16 mouse cellular contexts compared by ENCODE assay signal in the genomic region with DNA sequence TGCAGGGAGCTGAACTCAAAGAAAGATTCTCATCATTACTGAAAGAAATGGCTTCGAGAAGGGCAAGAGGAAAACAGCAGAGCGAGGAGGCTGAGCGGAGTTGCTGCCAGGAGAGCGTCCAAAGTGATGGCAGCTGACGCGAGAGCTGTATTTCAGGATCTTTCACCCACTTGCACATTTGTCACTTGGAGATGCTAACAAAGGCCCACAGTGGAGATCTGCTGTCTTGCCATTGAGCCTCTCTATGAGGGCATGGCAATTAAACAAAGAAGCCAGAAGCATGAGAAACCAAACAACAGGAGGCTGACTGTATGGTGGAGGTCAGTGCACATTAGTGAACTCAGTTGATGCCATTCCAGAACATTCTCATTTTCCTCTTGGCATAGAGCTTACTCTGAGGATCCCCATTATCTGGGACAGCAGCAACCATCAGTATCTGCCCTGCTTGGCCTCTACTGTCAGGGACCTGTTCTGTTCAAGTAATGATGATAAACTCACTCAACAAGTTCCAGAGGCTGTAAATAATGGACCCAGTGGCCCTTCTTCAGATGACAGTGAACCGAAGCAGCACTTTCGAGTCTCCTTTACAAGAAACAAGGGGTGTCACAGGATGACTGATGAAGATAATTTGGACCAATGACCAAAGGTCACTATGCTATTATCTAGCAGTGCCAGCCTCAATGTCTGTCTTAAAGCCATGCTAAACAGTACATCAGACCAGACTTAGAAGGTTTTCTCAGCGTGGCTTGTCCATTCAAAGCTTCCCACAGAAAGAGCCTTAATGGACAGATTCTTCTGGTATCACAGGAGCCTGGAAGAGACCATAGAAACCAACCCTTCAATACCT. TPM values are rescaled to one million over a fixed set of nuclear protein-coding genes. Genes with fewer than 3 reads are reported as not detected.
DNase-seq lines count a peak whose midpoint lies in the region; ATAC-seq lines count a peak whose summit lies in the region.
"Had no signal": no experiment of that assay in that cellular context is flagged by ENCODE, and none has a peak within 500 bp of the region (broad histone marks: within the 10 kb centered on the region; RNA-seq: fewer than 3 reads in every experiment).

No protein-coding gene starts in this region.

- peak overlapping the region; percentile 92 for H3K27ac ChIP-seq in forebrain, embryonic 16.5 days (ENCODE audit: low read length)
- H3K27ac ChIP-seq: kidney, postnatal 0 days; liver, embryonic 15.5 days had no signal

- H3K4me3 ChIP-seq in forebrain, embryonic 16.5 days (replicated peaks; ENCODE audit: low read length) = no peak overlapping the region
- H3K4me3 ChIP-seq: liver, embryonic 15.5 days had no signal

- no peaks in the 10 kb centered on the region for H3K27me3 ChIP-seq in forebrain, embryonic 16.5 days (replicated peaks; ENCODE audit: control insufficient read depth, insufficient read depth, low read length)
- H3K27me3 ChIP-seq: liver, embryonic 15.5 days had no signal

- no peaks in the 10 kb centered on the region for H3K9me3 ChIP-seq in forebrain, embryonic 16.5 days (ENCODE audit: control insufficient read depth, low read length)
- H3K9me3 ChIP-seq: liver, embryonic 15.5 days had no signal

- H3K36me3 ChIP-seq in forebrain, embryonic 16.5 days (ENCODE audit: control insufficient read depth, insufficient read depth) = no peaks in the 10 kb centered on the region
- H3K36me3 ChIP-seq: liver, embryonic 15.5 days had no signal

- peaks cover 18% of the 10 kb centered on the region for H3K4me1 ChIP-seq in forebrain, embryonic 16.5 days (replicated peaks; ENCODE audit: control insufficient read depth, insufficient read depth, low read length)
- H3K4me1 ChIP-seq: liver, embryonic 15.5 days had no signal

- peak; percentile 60 for ATAC-seq in frontal cortex, adult (ENCODE audit: low TSS enrichment)
- peak; percentile 34; the same call in 1 of the 2 replicates for ATAC-seq in forebrain, embryonic 16.5 days
- ATAC-seq in erythroblast, adult 5-6 weeks (replicated peaks; ENCODE audit: low FRiP score, poor library complexity, severe bottlenecking) = no peak
- ATAC-seq: activated CD4-positive, CD25-positive, alpha-beta regulatory T cell, adult 4 months had no signal

- no peak for DNase-seq in frontal cortex, postnatal 10 days (ENCODE audit: low spot score in 2 of 2)
- DNase-seq in Muller cell, postnatal 12 days (ENCODE audit: inconsistent ontology term) = peak; percentile 70
- peak; percentile 42 to 49 for DNase-seq in left cerebral cortex, postnatal 14 days (ENCODE audit: low spot score in 2 of 2)
- no peak for DNase-seq in thymus, postnatal 10 days (ENCODE audit: low spot score in 2 of 2)
- DNase-seq in c-Kit-positive CD71-positive TER-119-positive erythroid progenitor cells, embryonic 14.5 days (ENCODE audit: low spot score) = no peak
- DNase-seq: heart, adult 18-20 months; heart, postnatal 4 days had no signal

- H3K9ac ChIP-seq in forebrain, embryonic 16.5 days (replicated peaks; ENCODE audit: low read depth, low read length) = no peak overlapping the region
- H3K9ac ChIP-seq: liver, embryonic 15.5 days had no signal

- WGBS in forebrain, embryonic 16.5 days = 51% methylated on average over 9 of the region's 9 CpGs

- intact Hi-C loops in left cerebral cortex, postnatal 14 days (cut with DNase I) = loop anchor here (5.0 kb wide), 1 partner anchor 123 kb away; a partner anchor contains a TSS

- no peak overlapping the region; the same call in 1 of the 2 replicates for H3K4me2 ChIP-seq in forebrain, embryonic 16.5 days (ENCODE audit: low read length)
- H3K4me2 ChIP-seq: liver, embryonic 15.5 days had no signal

RNA-seq across cellular contexts. Expression of a gene that starts 31.2 kb away (rescaled TPM):
- polyA plus RNA-seq in forebrain, embryonic 16.5 days (2015; fragmentation: Nextera tagmentation; extraction: Ambion mirVana) = 2.9 and 3.1 TPM in 2 replicates
- 1 to 10 TPM; 1.4 to 1.8 TPM for total RNA-seq in left cerebral cortex, postnatal 14 days (2021)
- total RNA-seq in erythroblast, adult 5-6 weeks (2015; ENCODE audit: low replicate concordance) = not detected in 2 replicates
- not detected in 2 replicates for total RNA-seq in erythroblast, adult 5-6 weeks (2017; ENCODE audit: low replicate concordance)
- total RNA-seq: heart, postnatal 4 days; megakaryocyte progenitor cell, adult 5-6 weeks; MEL had no signal
- polyA plus RNA-seq: activated CD4-positive, CD25-positive, alpha-beta regulatory T cell, adult 4 months; C2C12; liver, embryonic 15.5 days had no signal

Comparison
In these comparisons a context has a peak if more than half of its experiments do, and no peak if none do; other contexts are left out.
1. DNase-seq: peak in Muller cell, postnatal 12 days (single experiment) and left cerebral cortex, postnatal 14 days (2 of 2); none in frontal cortex, postnatal 10 days (0 of 2), thymus, postnatal 10 days (0 of 2) and c-Kit-positive CD71-positive TER-119-positive erythroid progenitor cells, embryonic 14.5 days (single experiment).